Mouse (Mus musculus): ENCODE measurements at regions not wholly inside any gene's neighbourhood (a gene's known extent, or its start where the extent isn't known, plus 50 kb on each side); places are given as distances from the start of the nearest gene placed in this dataset.

- DNase-seq: no peak
Measured at GRCm38 (mm10) chr2:171800511-171801268, 242.6 kb downstream of the Cbln4 start.

GRCm38 (mm10) chr2:171799351-171799750 lies 243.9 kb downstream of the Cbln4 start:
- no peak for DNase-seq

- no peak for DNase-seq
Measured at GRCm38 (mm10) chr2:171790686-171791085, 252.6 kb downstream of the Cbln4 start.

GRCm38 (mm10) chr2:171766193-171766930 lies 276.9 kb downstream of the Cbln4 start:
- DNase-seq: no peak

GRCm38 (mm10) chr2:171765071-171765470 lies 278.2 kb downstream of the Cbln4 start:
- no peak for DNase-seq

- DNase-seq: no peak
Measured at GRCm38 (mm10) chr2:171753502-171753901, 289.8 kb downstream of the Cbln4 start.

GRCm38 (mm10) chr2:171747162-171747561 lies 296.1 kb downstream of the Cbln4 start:
- DNase-seq: no peak

GRCm38 (mm10) chr2:171743111-171743510 lies 300.2 kb downstream of the Cbln4 start:
- no peak for DNase-seq

GRCm38 (mm10) chr2:171742706-171743105 lies 300.6 kb downstream of the Cbln4 start:
- DNase-seq: no peak

GRCm38 (mm10) chr2:171737761-171738160 lies 305.5 kb downstream of the Cbln4 start:
- DNase-seq: no peak

GRCm38 (mm10) chr2:171735061-171735490 lies 308.2 kb downstream of the Cbln4 start:
- no peak for DNase-seq

- no peak for DNase-seq
Measured at GRCm38 (mm10) chr2:171734634-171734987, 308.7 kb downstream of the Cbln4 start.

- no peak for DNase-seq
Measured at GRCm38 (mm10) chr2:171733965-171734633, 309.2 kb downstream of the Cbln4 start.

- DNase-seq: no peak
Measured at GRCm38 (mm10) chr2:171719269-171719668, 324.0 kb downstream of the Cbln4 start.

GRCm38 (mm10) chr2:171718855-171719254 lies 324.4 kb downstream of the Cbln4 start:
- no peak for DNase-seq

- DNase-seq: no peak
Measured at GRCm38 (mm10) chr2:171712816-171713570, 330.3 kb downstream of the Cbln4 start.

GRCm38 (mm10) chr2:171693526-171693925 lies 349.7 kb downstream of the Cbln4 start:
- DNase-seq: no peak

- DNase-seq: no peak
Measured at GRCm38 (mm10) chr2:171690781-171691180, 352.5 kb downstream of the Cbln4 start.

GRCm38 (mm10) chr2:171689102-171689501 lies 354.2 kb downstream of the Cbln4 start:
- no peak for DNase-seq

GRCm38 (mm10) chr2:171677998-171678397 lies 365.3 kb downstream of the Cbln4 start:
- no peak for DNase-seq

- DNase-seq: no peak
Measured at GRCm38 (mm10) chr2:171677128-171677527, 366.1 kb downstream of the Cbln4 start.

GRCm38 (mm10) chr2:171676083-171676482 lies 367.2 kb downstream of the Cbln4 start:
- DNase-seq: no peak

- no peak for DNase-seq
Measured at GRCm38 (mm10) chr2:171675411-171675810, 367.9 kb downstream of the Cbln4 start.
